Mouse (Mus musculus): ENCODE results near the gene Sema3d.

The Sema3d gene

DNA sequence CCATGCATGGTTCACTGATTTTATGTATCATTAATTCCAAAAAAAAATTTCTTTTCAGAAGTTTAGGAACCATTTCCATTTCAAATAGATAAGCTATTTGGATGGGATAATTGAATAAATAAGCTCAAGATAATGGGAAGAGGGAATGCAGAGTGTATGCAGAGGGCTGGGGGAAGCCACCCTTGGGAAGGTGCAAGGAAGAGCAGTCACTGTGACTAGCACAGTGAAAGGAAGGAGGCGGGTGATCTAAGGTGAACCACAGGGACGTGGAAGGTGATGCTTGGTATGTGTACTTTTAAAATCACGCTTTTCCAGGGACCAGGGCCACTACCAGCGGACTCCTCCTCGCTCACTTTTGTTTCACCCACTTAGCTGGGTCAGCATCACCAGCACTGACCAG lies 115.9 kb downstream of the Sema3d start:
- DNase-seq (ENCODE audit: low spot score in 2 of 2) = no peak

DNA sequence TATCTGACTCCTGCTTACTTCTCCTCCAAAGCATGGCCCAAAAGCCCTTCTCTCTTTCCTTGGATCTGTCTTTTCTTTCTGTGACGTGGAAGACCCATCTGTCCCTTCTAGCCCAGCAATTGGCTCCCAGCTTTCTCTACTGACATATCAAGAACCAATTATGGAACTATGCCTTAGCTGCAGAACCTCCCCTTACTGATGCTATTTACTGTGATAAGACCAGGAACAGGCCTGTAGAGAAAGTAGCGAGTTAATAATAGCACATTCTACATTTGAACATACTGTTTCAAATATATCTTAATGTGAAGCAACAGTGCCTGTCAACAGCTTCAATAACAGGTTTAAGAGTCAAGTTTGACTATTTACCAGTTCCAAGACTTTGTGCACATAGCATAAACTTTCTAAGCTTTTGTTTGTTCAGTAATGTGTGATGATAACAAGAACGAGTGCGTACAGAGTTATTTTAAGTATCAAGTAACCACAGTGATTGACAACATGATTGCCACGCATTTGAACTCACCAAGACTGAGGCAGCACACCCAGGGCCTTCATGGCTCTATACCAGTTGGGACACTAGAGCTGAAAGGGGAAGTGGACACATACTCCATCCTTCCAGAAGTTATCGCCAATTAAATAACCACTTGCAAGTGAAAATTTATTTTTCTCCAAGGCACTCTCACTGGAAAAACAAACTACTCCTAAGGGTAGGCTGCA lies 116.8 kb downstream of the Sema3d start:
- DNase-seq (ENCODE audit: low spot score in 2 of 2) = no peak

DNA sequence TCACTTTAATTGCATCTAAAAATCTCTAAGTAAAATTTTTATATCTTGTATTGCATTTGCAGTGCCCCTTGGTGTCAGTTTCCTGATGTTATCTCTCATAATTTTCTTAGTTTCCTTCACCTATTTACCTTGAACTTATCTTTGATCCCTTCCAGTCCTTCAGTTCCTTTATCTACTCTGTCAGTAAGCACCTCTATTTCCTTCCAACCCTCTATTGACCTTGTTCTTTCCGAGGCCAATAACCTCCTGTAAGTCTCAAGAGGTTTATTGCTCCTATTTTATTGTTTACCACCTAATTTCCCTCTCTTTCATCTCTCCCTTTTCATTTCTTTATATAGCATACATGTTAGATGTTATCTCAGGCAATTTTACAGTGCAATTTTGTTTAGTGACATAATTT lies 129.3 kb downstream of the Sema3d start:
- no peak for DNase-seq (ENCODE audit: low spot score in 2 of 2)

DNA sequence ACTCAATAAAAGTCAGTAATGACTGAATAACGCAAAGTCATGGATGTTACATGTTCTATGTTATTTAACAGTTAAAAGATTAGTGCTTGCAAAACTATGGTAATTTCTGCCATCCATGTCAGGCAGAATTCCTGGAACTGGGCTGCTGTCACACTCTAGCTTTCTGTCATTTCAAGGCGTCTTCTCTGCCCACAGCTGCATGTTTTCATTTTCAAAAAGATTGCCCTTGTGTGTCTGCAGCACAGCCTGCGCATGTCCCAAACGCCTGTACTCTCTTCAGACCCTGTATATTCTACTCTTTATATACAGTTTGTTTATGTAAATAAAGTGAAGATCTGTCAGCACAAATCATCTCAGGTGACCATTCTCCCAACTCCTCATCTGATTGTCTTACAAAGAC lies 132.1 kb downstream of the Sema3d start:
- DNase-seq (ENCODE audit: low spot score in 2 of 2) = no peak

DNA sequence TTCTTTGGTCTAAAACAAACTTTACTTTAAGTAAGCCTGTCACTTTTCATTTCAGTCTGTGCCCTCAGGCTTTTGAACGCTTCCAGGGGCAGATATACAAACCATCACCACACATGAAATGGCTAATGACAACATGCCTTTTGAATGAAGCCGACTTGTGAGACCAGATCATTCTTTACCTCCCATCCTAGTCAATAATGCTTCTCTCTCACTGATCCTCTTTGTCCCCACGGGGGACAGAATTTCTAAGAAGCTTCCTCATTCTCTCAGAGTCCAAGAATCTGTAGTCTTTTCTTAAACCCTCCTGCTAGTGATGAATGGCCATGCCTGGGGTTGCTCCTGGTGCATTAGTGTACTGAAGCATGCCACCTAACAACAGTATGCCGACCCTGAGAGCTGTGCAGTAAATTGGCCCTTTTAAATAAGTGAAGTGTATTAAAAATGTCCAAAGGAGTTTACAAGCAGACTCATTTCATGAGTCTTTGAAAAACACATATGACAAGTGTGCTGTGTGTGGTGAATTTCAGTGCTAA lies 142.1 kb downstream of the Sema3d start:
- DNase-seq (ENCODE audit: low spot score in 2 of 2) = no peak

DNA sequence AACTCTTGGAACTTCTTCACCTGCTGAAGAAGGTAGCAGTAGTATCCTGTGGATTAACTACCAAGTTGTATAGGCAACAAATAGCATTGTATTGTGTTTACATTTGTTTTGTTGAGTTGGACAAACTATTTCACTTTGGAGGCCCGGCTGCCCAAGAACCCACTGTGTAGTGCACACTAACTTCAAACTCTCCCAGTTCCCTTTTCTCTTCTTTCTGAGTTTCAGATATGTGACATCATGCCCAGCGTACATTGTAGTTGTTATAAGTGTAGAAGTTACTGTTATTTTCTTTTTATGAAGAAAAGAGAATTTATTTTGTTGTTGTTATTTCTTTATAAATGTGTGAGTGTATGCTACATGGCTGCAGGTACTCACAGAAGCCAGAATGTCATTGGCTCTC lies 145.4 kb downstream of the Sema3d start:
- no peak for DNase-seq (ENCODE audit: low spot score in 2 of 2)

DNA sequence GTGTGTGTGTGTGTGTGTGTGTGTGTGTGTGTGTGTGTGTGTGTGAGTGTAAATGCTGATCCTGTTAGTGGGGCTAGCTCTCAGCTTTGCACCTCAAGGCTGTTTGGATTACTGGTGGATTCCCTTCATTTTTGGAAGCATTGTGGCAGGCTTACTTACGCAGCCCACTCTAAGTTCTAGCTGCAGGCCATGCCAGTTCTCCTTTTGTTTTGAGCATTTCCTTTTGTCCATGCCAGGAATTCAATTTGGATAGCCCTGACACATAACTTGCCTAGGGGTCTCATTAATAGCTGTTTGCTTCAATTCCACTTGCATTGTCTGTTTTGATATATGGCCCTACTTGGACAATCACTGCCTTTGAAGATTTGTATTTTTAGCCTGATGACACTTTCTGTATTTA lies 146.6 kb downstream of the Sema3d start:
- no peak for DNase-seq (ENCODE audit: low spot score in 2 of 2)

DNA sequence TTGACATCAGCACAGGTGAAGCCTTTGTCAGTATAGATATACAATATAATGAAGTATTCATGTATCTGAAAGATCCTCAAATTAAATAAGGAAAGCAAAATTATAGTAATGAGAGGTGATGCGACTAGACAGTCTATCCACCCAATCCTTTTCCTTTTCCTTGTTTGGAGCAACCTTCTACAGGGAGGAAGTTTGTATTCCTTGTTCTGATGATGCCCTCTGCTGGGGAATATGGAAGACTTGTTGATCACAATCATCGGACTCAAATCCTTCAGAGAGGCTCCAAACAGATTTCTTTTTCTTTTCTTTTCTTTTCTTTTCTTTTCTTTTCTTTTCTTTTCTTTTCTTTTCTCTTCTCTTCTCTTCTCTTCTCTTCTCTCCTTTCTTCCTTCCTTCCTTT lies 158.1 kb downstream of the Sema3d start:
- DNase-seq (ENCODE audit: low spot score in 2 of 2) = no peak

DNA sequence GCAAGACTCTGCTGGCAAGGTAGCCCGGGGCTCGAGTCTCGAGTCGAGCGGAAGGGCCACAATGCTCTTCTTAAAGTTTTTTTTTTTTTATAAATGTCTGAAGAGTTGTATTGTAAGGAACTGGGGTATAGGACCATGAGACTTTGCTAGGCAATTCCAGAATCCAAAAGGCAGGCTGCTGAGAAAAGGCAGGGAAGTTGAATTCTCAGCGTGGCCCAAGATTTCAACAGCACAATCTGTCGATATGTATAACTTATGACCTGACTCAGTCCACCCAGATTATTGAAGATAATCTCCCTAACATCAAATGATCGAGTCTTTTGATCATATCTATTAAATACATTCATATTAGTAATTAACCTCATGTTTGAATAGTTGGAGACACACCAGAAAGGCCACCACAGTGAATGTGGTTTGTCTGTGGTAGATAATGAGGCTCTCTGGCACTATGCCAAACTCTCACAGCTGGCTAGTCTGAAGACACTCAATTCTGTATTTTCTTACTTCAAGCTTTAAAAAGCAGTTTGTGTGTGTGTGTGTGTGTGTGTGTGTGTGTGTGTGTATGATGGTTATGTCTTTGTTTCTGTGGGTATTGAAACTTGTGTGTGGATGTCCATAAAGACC lies 166.0 kb downstream of the Sema3d start:
- no peak for DNase-seq (ENCODE audit: low spot score in 2 of 2)

DNA sequence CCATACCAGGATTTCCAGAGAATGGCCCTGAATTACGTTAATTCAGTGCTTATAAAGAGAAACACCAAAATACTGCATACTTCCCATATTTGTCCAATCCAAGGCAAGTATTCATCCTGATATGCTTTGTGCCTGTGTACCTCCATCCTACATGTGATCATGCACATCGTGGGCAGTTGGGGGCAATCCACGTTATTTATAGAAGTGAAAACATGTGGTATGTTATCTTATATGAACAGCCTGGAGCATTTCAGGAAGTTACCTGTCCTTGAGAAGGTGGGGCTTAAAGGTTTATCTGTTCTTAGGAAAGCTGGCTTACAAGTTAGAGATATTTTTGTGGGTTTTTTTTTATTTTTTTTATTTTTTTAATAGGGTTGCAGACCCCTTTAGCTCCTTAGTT lies 172.2 kb downstream of the Sema3d start:
- DNase-seq (ENCODE audit: low spot score in 2 of 2) = no peak

DNA sequence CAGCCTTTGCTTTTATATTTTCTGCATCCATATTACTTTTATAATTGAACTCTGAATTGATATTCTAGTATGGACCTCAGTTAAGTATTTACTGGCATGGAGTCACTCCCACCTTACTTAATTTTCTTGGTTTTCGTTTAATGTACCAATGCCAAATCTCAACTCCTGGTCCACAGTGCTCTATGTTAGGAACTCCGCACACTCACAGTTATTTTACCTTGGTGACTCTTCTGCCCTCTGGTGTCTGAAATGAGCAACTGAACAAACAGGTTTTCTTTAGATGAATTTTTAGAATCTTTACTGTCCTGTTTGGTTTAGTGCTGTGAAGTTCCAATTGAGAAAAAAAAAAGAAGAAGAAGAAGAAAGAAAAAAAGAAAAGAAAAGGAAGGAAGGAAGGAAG lies 174.7 kb downstream of the Sema3d start:
- no peak for DNase-seq (ENCODE audit: low spot score in 2 of 2)

DNA sequence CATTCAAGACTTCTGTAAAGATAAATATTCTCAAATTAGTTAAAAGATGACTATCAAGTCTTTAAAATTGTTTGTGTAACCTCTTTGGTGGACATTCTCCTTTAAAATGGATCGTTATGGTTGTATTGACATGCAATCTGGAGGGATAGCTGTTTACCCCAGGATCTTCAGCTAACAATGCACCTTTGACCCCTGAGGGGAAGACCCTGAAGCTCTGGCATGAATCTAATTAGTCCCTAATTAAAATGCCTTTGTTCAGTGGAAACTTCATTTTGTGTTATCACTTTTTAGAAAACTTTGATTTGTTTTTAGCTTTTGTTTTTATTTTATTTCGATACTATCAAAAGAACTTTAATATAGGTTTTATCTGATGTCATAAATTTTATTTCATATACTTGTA lies 178.6 kb downstream of the Sema3d start:
- no peak for DNase-seq (ENCODE audit: low spot score in 2 of 2)

DNA sequence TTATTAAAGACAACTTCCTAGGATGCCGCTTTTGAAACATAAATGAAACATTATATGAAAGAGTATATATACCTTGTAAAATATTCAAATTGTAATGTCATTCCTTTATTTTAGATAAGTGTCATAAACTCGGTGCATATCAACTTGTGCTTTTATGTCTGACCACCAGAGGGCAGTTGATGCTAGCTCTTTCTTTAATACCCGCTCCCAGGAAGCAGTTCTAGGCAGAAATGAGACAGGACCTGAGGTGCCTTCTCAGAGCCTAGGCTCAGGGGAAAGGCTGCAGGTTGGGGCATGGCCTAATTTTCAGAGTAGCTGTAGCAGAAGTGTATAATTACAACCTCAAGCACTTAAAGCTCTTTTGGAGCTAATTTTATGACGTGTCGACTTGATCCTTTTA lies 179.0 kb downstream of the Sema3d start:
- no peak for DNase-seq (ENCODE audit: low spot score in 2 of 2)

DNA sequence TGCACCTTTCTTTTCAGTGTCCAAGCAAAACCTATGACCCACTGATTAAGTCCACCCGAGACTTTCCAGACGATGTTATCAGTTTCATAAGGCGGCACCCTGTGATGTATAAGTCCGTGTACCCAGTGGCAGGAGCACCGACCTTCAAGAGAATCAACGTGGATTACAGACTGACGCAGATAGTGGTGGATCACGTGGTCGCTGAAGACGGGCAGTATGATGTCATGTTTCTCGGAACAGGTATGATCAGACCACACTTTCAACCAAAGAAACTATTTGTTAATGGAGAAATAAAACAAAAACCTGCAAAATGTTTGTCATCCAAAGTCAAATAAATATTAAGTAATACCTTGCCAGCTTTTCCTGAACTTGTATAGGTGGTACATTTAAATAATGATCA lies 179.9 kb downstream of the Sema3d start:
- no peak for DNase-seq (ENCODE audit: low spot score in 2 of 2)

DNA sequence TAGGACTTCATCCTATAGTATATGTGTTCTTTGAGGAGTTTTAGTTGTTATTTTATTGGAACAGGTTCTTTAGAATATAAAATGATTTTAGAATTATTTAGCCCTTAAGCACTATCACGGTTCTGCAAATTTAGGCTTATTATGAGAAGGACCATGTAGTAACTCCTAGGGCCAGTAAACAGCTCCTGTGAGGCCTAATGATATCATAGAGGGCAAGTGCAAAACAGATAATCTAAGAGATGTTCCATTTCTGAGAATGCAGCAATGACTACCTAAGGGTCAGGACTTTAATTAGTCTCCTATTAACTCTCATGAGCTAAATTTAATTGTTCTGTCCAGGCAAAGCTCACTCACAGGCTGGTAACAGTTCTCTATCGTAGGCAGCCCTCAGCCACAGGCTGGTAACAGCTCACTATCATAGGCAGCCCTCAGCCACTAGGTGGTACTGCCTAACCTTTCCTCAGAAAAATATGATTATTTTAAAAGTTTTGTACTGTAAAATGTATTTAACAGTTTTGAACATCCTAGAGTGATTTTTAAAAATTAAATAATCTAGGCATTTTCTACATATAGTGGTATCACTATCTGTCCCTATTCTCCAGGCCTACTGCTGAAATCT lies 181.5 kb downstream of the Sema3d start:
- no peak for DNase-seq (ENCODE audit: low spot score in 2 of 2)

DNA sequence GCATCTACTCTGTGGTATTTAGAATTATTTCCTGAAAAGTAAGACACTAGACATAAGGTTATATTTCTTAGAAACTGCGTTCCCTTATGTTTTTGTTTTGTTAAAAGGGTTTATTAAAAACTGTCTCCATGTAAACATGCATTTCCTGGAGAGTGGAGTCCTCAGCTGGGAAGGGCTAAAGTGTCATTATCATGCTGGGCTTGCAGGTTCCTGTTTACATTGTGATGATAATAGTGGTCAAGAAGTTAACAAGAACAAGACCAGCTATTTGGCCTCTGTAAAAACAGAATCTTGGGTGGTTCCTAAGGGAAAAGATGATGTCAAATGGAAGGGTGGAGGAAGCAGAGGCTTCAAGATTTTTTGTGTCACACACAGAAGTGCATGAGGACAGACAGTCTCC lies 183.4 kb downstream of the Sema3d start:
- no peak for DNase-seq (ENCODE audit: low spot score in 2 of 2)

DNA sequence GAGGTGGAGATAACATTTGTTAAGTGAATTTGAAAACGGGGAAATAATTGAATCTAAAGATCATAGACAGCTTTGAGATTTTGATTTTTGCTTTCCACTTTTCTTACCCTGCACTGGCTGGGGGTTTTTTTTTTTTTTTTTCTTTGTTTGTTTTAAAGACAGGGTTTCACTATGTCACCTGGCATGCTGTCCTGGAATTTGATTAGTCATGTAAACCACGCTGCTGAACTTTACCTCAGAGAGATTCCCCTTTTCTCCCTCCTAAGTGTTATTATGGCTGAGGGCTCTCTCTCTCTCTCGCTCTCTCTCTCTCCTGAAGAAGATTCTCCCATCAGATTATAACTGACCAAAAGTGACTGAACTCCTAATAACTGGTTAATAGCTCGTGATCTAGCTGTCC lies 191.4 kb downstream of the Sema3d start:
- DNase-seq (ENCODE audit: low spot score in 2 of 2) = no peak

DNA sequence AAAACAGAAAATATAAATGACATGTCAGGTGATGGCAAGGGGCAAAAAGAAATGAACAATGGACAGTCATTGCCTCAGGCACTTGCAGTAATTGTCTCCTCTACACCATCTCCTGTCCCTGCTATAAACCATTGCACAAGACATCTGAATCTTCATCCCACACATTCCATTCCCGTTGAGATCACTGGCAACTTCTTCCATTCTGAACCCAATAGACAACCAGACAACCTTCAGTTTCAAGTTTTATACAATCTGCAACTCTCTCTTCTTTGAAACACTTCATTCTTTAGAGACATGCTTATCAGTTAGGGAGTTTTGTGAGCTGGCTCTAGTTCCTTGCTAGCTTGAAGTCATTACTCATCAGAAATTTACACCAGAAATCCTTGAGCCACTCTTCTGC lies 192.1 kb downstream of the Sema3d start:
- DNase-seq (ENCODE audit: low spot score in 2 of 2) = no peak

DNA sequence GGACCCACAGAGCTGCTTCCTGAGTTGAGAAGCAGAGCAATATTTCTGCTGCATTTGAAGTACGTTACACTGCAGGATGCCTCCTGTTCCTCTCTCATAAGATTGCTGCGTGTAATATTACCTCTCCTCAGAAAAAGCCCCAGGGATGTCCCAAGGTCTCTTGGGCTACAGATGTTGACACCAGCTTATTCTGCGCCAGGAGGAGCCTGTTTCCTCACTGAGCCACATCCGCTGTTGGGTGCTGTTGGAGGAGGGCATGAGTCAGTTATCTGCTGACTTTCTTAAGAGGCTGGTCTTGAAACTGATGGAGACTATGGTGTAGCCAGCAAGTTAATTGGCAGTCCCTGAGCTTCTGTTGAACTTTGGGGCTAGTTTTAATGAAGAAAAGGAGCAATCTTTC lies 196.6 kb downstream of the Sema3d start:
- no peak for DNase-seq (ENCODE audit: low spot score in 2 of 2)

DNA sequence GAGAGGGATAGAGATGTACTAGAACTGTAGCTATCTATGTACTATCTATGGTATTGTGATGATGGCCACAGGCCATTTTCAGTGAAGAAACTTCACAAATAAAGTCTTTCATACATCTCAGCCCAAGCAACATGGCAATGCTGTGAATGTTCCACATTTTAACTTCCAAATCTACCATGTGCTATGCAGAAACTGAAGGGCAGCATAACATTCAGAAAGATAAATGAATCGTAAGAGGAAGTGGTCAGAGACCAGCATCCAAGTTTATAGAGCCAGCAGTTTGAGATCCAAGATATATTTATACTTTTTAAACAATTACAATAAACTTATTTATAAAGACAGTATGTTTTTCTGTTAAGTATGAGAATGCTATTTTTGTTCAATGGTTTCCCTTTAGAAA lies 199.4 kb downstream of the Sema3d start:
- DNase-seq (ENCODE audit: low spot score in 2 of 2) = no peak

DNA sequence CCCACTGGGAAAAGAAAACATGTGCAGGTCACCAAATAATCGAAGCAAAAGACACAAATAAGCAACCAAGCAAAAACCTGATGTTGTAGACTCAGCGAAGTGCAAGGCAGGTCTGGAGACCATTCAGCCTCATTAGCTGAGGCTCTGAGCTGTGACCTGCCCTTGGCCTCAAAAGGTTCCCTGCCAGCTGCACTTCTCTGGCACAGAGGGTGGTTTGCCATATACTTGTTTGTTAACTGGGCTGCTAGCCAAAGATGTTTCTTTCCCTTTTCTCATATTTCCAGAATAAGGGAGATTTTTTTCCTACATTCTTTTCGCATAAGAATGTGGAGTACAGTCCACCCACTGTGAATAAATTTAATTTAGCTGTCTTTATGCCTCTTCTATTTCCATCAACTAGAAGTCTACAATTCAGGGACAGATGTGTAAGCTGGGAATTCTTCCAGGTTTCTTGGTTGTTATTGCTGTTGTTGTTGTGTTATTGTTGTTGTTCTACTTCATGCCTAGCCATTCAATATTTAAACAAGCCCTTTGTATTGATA lies 200.2 kb downstream of the Sema3d start:
- no peak for DNase-seq (ENCODE audit: low spot score in 2 of 2)

DNA sequence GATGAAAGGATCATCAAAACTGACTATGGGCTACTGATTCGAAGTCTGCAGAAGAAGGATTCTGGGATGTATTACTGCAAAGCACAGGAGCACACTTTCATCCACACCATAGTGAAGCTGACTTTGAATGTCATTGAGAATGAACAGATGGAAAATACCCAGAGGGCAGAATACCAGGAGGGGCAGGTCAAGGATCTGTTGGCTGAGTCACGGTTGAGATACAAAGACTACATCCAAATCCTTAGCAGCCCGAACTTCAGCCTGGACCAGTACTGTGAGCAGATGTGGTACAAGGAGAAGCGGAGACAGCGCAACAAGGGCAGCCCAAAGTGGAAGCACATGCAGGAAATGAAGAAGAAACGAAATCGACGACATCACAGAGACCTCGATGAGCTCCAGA lies 201.7 kb downstream of the Sema3d start:
- DNase-seq (ENCODE audit: low spot score in 2 of 2) = no peak
